In the genomic region with DNA sequence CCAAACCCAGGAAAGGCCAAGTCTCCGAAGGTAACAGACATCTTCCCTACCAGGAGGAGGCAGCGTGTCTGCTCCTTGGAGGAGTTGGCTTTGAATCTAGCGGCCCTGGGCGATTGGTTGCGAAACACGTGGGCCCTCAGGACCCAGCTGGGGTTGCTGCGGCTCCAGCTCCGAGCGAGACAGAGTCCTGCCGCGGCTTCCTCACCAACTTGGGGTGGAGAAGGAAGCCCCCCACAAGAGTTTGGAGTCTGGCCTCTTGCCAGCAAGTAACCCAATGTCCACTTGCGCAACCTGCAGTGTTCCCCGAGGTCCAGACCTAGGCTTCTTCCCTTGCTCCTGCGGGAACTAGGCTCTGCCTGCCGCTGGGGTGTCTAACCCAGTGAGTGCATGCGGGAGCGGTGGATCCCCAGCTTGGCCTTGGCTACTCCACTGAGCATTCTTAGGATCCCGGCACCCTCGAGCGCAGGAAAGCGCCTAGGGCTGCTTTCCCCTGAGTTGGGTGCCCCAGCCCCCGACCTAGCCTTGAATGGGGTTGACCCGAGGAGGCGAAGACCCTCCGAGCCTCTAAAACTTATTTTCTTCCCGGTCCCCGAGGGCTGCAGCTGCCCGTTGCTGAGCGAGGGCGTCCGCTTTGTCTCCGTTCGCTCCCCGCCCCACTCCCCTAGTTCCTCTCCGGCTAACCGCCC, we compare ENCODE assay signal across 8 mouse cellular contexts. TPM values are rescaled to one million over a fixed set of nuclear protein-coding genes. Genes with fewer than 3 reads are reported as not detected.
DNase-seq lines count a peak whose midpoint lies in the region; ATAC-seq lines count a peak whose summit lies in the region.

No protein-coding gene starts in this region.

- H3K9me3 ChIP-seq in embryonic facial prominence, embryonic 10.5 days = no peaks in the 10 kb centered on the region
- H3K9me3 ChIP-seq in liver, embryonic 12.5 days (replicated peaks) = no peaks in the 10 kb centered on the region
- H3K9me3 ChIP-seq in stomach, embryonic 16.5 days (replicated peaks; ENCODE audit: control insufficient read depth, low read length) = no peaks in the 10 kb centered on the region

- peak; percentile 70 to 80 for DNase-seq in left cerebral cortex, adult 18-20 months (ENCODE audit: low spot score in 2 of 2)
- DNase-seq in left cerebral cortex, adult 11 months (ENCODE audit: low spot score) = no peak
- DNase-seq in embryonic facial prominence, embryonic 10.5 days (ENCODE audit: low spot score) = peak; percentile 90
- DNase-seq in heart, adult 8-10 months (ENCODE audit: low spot score) = peak; percentile 73
- peak; percentile 72 to 77 for DNase-seq in kidney, adult 8-10 months
- DNase-seq in naive thymus-derived CD4-positive, alpha-beta T cell, adult 2 months (ENCODE audit: low read depth) = peak; percentile 71

- peaks cover 22% of the 10 kb centered on the region; the same call in 1 of the 2 replicates for H3K27me3 ChIP-seq in embryonic facial prominence, embryonic 10.5 days (replicated peaks; ENCODE audit: low read depth, poor library complexity, severe bottlenecking)
- H3K27me3 ChIP-seq in liver, embryonic 12.5 days (replicated peaks) = peaks cover 43% of the 10 kb centered on the region
- no peaks in the 10 kb centered on the region for H3K27me3 ChIP-seq in stomach, embryonic 16.5 days (ENCODE audit: control insufficient read depth, insufficient read depth, low read length)

- peak overlapping the region; percentile 95 for H3K27ac ChIP-seq in embryonic facial prominence, embryonic 10.5 days (replicated peaks)
- peak overlapping the region; percentile 80 for H3K27ac ChIP-seq in liver, embryonic 12.5 days
- peak overlapping the region; percentile 96 for H3K27ac ChIP-seq in stomach, embryonic 16.5 days (ENCODE audit: low read length)

- peak overlapping the region; percentile 89 for H3K4me3 ChIP-seq in embryonic facial prominence, embryonic 10.5 days
- H3K4me3 ChIP-seq in liver, embryonic 12.5 days = peak overlapping the region; percentile 71
- H3K4me3 ChIP-seq in stomach, embryonic 16.5 days (replicated peaks; ENCODE audit: low read length) = peak overlapping the region; percentile 96

- H3K4me1 ChIP-seq in embryonic facial prominence, embryonic 10.5 days = peaks cover 70% of the 10 kb centered on the region
- peaks cover 60% of the 10 kb centered on the region for H3K4me1 ChIP-seq in liver, embryonic 12.5 days
- H3K4me1 ChIP-seq in stomach, embryonic 16.5 days (ENCODE audit: control insufficient read depth, insufficient read depth, low read length) = peaks cover 38% of the 10 kb centered on the region

- H3K36me3 ChIP-seq in embryonic facial prominence, embryonic 10.5 days (replicated peaks) = peaks cover 10% of the 10 kb centered on the region
- H3K36me3 ChIP-seq in liver, embryonic 12.5 days = peaks cover 6% of the 10 kb centered on the region
- peaks cover 3% of the 10 kb centered on the region; the same call in 1 of the 2 replicates for H3K36me3 ChIP-seq in stomach, embryonic 16.5 days (ENCODE audit: control insufficient read depth, insufficient read depth, low read length)

- WGBS in embryonic facial prominence, embryonic 10.5 days = under 1% methylated on average over 36 of the region's 36 CpGs
- WGBS in liver, embryonic 12.5 days (ENCODE audit: insufficient replicate concordance) = under 1% methylated on average over 35 of the region's 36 CpGs
- under 1% methylated on average over 35 of the region's 36 CpGs for WGBS in stomach, embryonic 16.5 days

- peak; percentile 61 for ATAC-seq in liver, embryonic 12.5 days
- peak; percentile 59 for ATAC-seq in stomach, embryonic 16.5 days (ENCODE audit: insufficient read depth, low FRiP score)

- H3K4me2 ChIP-seq in liver, embryonic 12.5 days = peak overlapping the region; percentile 89
- H3K4me2 ChIP-seq in stomach, embryonic 16.5 days (ENCODE audit: low read depth, low read length) = peak overlapping the region; percentile 77

- H3K9ac ChIP-seq in liver, embryonic 12.5 days = peak overlapping the region; percentile 75
- H3K9ac ChIP-seq in stomach, embryonic 16.5 days (ENCODE audit: low read length) = peak overlapping the region; percentile 77

RNA-seq across cellular contexts. Expression of gene Enc1, which starts 0.5 kb away (rescaled TPM):
- 100 to 1,000 TPM; 640 to 678 TPM for total RNA-seq in left cerebral cortex, adult 18-20 months (2021)
- polyA plus RNA-seq in embryonic facial prominence, embryonic 10.5 days (2016; fragmentation: Nextera tagmentation; extraction: Ambion mirVana) = 5.6 and 6.8 TPM in 2 replicates
- total RNA-seq in heart, adult 8-10 months (2022) = 1 to 10 TPM; 3.6 to 7.0 (median 4.7) TPM
- 0.92 and 0.93 TPM in 2 replicates for polyA plus RNA-seq in liver, embryonic 12.5 days (2016; fragmentation: Nextera tagmentation; extraction: Ambion mirVana)
- polyA plus RNA-seq in stomach, embryonic 16.5 days (2015; fragmentation: Nextera tagmentation; extraction: Ambion mirVana) = 8.5 and 9.3 TPM in 2 replicates

RNA-seq across cellular contexts. Expression of gene Hexb, which starts 42.3 kb away (rescaled TPM):
- 100 to 1,000 TPM in 1 of 2 experiments, 10 to 100 TPM in 1; 99.4 to 107 TPM for total RNA-seq in left cerebral cortex, adult 18-20 months (2021)
- 14.1 and 18.4 TPM in 2 replicates for polyA plus RNA-seq in embryonic facial prominence, embryonic 10.5 days (2016; fragmentation: Nextera tagmentation; extraction: Ambion mirVana)
- 10 to 100 TPM; 20.9 to 25.2 (median 22.4) TPM for total RNA-seq in heart, adult 8-10 months (2022)
- polyA plus RNA-seq in liver, embryonic 12.5 days (2016; fragmentation: Nextera tagmentation; extraction: Ambion mirVana) = 14.1 and 15.1 TPM in 2 replicates
- 53.1 and 59.9 TPM in 2 replicates for polyA plus RNA-seq in stomach, embryonic 16.5 days (2015; fragmentation: Nextera tagmentation; extraction: Ambion mirVana)
